Mouse (Mus musculus): Measurements from ENCODE around the gene Man2b1.
"Not testable (repeated sequence)": the region's sequence is repeated elsewhere in the genome, so short reads cannot be mapped to it uniquely, and the experiment has no call there.

DNA sequence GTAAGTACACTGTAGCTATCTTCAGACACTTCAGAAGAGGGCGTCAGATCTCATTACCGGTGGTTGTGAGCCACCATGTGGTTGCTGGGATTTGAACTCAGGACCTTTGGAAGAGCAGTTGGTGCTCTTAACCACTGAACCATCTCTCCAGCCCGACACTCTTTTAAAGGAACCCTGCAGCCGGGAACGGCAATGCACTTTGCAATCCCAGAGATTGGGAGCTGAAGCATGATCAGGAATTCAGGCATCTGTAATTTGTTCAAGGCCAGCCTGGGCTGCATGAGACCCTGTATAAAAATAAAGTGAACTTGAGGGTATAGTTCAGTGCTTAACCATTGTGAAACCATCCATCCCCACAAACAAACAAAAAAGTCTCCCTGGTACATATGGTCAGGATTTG is 37.2 kb downstream of the Man2b1 start:
- TF ChIP-seq MAZ (IDR thresholded peaks at IDR 0.05; ENCODE audit: low read depth, low read length); EP300 (IDR thresholded peaks at IDR 0.05; ENCODE audit: low read length); NELFE (IDR thresholded peaks at IDR 0.05; ENCODE audit: low read depth, low read length); CTCF (conservative IDR thresholded peaks at IDR 0.05 in 1 of 2, IDR thresholded peaks at IDR 0.05 in 1 of 2; ENCODE audit: low read depth in 2 of 2, low read length in 2 of 2); ZMIZ1 (IDR thresholded peaks at IDR 0.05; ENCODE audit: low read depth, low read length); TCF12 (IDR thresholded peaks at IDR 0.05; ENCODE audit: low read depth, low read length); SIN3A (IDR thresholded peaks at IDR 0.05; ENCODE audit: low read length); POLR2A (IDR thresholded peaks at IDR 0.05; ENCODE audit: low read depth, low read length); RAD21 (IDR thresholded peaks at IDR 0.05; ENCODE audit: low read depth, low read length); SMC3 (IDR thresholded peaks at IDR 0.05; ENCODE audit: low read depth, low read length); USF1 (IDR thresholded peaks at IDR 0.05; ENCODE audit: low read depth, low read length): not testable (repeated sequence)
